In the genomic region with DNA sequence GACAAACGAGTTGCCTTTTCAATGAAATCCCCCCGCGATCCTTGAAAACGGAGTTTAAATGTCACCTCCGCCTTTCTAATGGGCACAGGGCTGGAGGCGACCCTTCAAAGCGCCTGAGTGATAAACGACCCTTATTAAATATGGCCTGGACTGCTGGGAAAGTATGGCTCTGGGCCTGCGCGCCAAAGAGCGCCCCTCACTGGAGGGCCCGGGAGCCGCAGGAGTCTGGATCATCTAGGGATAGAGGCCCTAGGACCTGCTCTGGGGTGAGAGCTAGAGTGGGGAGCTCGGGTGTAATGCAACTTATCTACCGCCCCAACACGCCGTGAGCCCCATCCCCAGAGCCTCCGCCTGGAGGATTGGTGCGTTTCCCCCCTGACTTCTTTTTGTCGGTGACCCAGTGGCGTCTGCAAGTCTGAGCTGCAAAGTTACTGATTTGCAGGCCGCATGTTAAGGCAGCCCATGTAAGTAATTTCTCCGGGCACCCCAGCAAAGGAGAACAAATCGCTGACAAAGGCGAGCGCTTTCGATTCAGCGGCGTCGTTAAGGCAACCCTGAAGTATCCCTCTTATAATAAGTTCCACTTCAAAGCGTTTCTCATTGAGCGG, we compare ENCODE assay signal across 9 mouse cellular contexts. TPM values are rescaled to one million over a fixed set of nuclear protein-coding genes. Genes with fewer than 3 reads are reported as not detected.
DNase-seq lines count a peak whose midpoint lies in the region; ATAC-seq and TF ChIP-seq lines count a peak whose summit lies in the region.
"Had no signal": no experiment of that assay in that cellular context is flagged by ENCODE, and none has a peak within 500 bp of the region (broad histone marks: within the 10 kb centered on the region; RNA-seq: fewer than 3 reads in every experiment).

No protein-coding gene starts in this region.

- H3K4me2 ChIP-seq in heart, postnatal 0 days (ENCODE audit: low read depth, low read length) = peak overlapping the region; percentile 49
- peak overlapping the region; percentile 40 for H3K4me2 ChIP-seq in limb, embryonic 15.5 days

- 12% methylated on average over 32 of the region's 32 CpGs for WGBS in heart, postnatal 0 days
- 5% methylated on average over 32 of the region's 32 CpGs for WGBS in limb, embryonic 15.5 days
- 13% methylated on average over 32 of the region's 32 CpGs for WGBS in olfactory bulb, adult 2 months

- no peaks in the 10 kb centered on the region for H3K4me1 ChIP-seq in heart, postnatal 0 days (ENCODE audit: control insufficient read depth, insufficient read depth)
- peaks cover 24% of the 10 kb centered on the region for H3K4me1 ChIP-seq in limb, embryonic 15.5 days
- peaks cover 21% of the 10 kb centered on the region for H3K4me1 ChIP-seq in olfactory bulb, adult 2 months (ENCODE audit: control insufficient read depth, insufficient read depth, low read length)

- peak overlapping the region; percentile 30 for H3K4me3 ChIP-seq in left cerebral cortex, adult 2 months
- H3K4me3 ChIP-seq in heart, postnatal 0 days (ENCODE audit: low read depth, low read length) = peak overlapping the region; percentile 32
- H3K4me3 ChIP-seq in limb, embryonic 15.5 days = peak overlapping the region; percentile 24
- H3K4me3 ChIP-seq in olfactory bulb, adult 2 months (ENCODE audit: insufficient read depth, low read depth, low read length) = peak overlapping the region; percentile 2; the same call in 1 of the 2 replicates

- peak overlapping the region; percentile 52 for H3K27ac ChIP-seq in left cerebral cortex, adult 2 months
- no peak overlapping the region for H3K27ac ChIP-seq in heart, postnatal 0 days (ENCODE audit: low read depth)
- H3K27ac ChIP-seq in limb, embryonic 15.5 days = no peak overlapping the region
- no peak overlapping the region for H3K27ac ChIP-seq in olfactory bulb, adult 2 months (ENCODE audit: insufficient read depth, low read depth, low read length)

- peak; percentile 42 for TF ChIP-seq CTCF in left cerebral cortex, adult 2 months (IDR thresholded peaks at IDR 0.05)
- TF ChIP-seq CTCF in heart, postnatal 0 days (IDR thresholded peaks at IDR 0.05; ENCODE audit: low read depth) = no peak
- TF ChIP-seq CTCF in olfactory bulb, adult 2 months (IDR thresholded peaks at IDR 0.05; ENCODE audit: insufficient read depth, low read depth, low read length) = no peak

- peaks cover 81% of the 10 kb centered on the region for H3K27me3 ChIP-seq in heart, postnatal 0 days (ENCODE audit: control insufficient read depth, insufficient read depth, low read length)
- peaks cover 69% of the 10 kb centered on the region for H3K27me3 ChIP-seq in limb, embryonic 15.5 days

- ATAC-seq in heart, postnatal 0 days (ENCODE audit: insufficient read depth, low read depth) = no peak
- ATAC-seq in limb, embryonic 15.5 days (ENCODE audit: insufficient number of reproducible peaks, low FRiP score, low TSS enrichment, low read depth) = no peak
- ATAC-seq in erythroblast, adult 5-6 weeks (replicated peaks; ENCODE audit: low FRiP score, poor library complexity, severe bottlenecking) = no peak

- intact Hi-C loops in left cerebral cortex, adult 2 months (cut with DNase I) = no loop called here
- intact Hi-C loops in left cerebral cortex, postnatal 36 days (cut with DNase I) = loop anchor here (2.0 to 5.0 kb wide), 3 partner anchors 15 to 46 kb away; no protein-coding TSS in a partner anchor

- DNase-seq in left cerebral cortex, adult 2 months (ENCODE audit: extremely low spot score in 1 of 2, low spot score in 2 of 2) = no peak
- DNase-seq in left cerebral cortex, postnatal 36 days (ENCODE audit: low spot score in 2 of 2) = no peak
- peak; percentile 67 for DNase-seq in cerebellum, adult 9-11 months
- DNase-seq in heart, postnatal 0 days (ENCODE audit: low spot score) = no peak
- no peak for DNase-seq in adrenal gland, postnatal 10 days

- TF ChIP-seq EP300 in heart, postnatal 0 days (IDR thresholded peaks at IDR 0.05; ENCODE audit: low read depth) = no peak

- no peak overlapping the region for H3K9ac ChIP-seq in heart, postnatal 0 days (replicated peaks; ENCODE audit: low read depth, low read length)
- no peak overlapping the region for H3K9ac ChIP-seq in limb, embryonic 15.5 days

- no peak for TF ChIP-seq POLR2A in olfactory bulb, adult 2 months (IDR thresholded peaks at IDR 0.05; ENCODE audit: insufficient read depth, low read depth, low read length)

- H3K36me3 ChIP-seq in heart, postnatal 0 days (replicated peaks; ENCODE audit: control insufficient read depth, insufficient read depth, low read length) = no peaks in the 10 kb centered on the region
- no peaks in the 10 kb centered on the region for H3K36me3 ChIP-seq in limb, embryonic 15.5 days

- H3K9me3 ChIP-seq in heart, postnatal 0 days (replicated peaks; ENCODE audit: control insufficient read depth, low read length) = no peaks in the 10 kb centered on the region
- no peaks in the 10 kb centered on the region for H3K9me3 ChIP-seq in limb, embryonic 15.5 days

RNA-seq across cellular contexts. Expression of gene Gm5089, which starts 2.6 kb away (rescaled TPM):
- under 1 TPM; 0.28 to 0.34 TPM for total RNA-seq in left cerebral cortex, adult 2 months (2021)
- under 1 TPM in 1 of 2 experiments, not detected in 1; 0.25 TPM for total RNA-seq in left cerebral cortex, postnatal 36 days (2021)
- total RNA-seq in heart, postnatal 0 days (2014; rRNA removed; ENCODE audit: low replicate concordance) = not detected in 2 replicates
- not detected in 2 replicates for polyA plus RNA-seq in heart, postnatal 0 days (2015; fragmentation: Nextera tagmentation; extraction: Ambion mirVana)
- 0.14 TPM in 2 replicates for polyA plus RNA-seq in limb, embryonic 15.5 days (2015; fragmentation: Nextera tagmentation; extraction: Ambion mirVana)
- polyA plus RNA-seq in olfactory bulb, adult 2 months (2012; ENCODE audit: insufficient read depth, insufficient read length, low replicate concordance, missing spikeins) = not detected in 2 replicates
- not detected in 2 replicates for total RNA-seq in erythroblast, adult 5-6 weeks (2015; ENCODE audit: low replicate concordance)
- total RNA-seq in erythroblast, adult 5-6 weeks (2017; ENCODE audit: low replicate concordance) = not detected in 2 replicates
- not detected for total RNA-seq in adrenal gland, postnatal 10 days (2021)

RNA-seq across cellular contexts. Expression of gene Zic5, which starts 12.0 kb away (rescaled TPM):
- 1 to 10 TPM; 4.1 to 4.8 TPM for total RNA-seq in left cerebral cortex, adult 2 months (2021)
- 1 to 10 TPM; 3.6 to 4.3 TPM for total RNA-seq in left cerebral cortex, postnatal 36 days (2021)
- not detected in 2 replicates for total RNA-seq in heart, postnatal 0 days (2014; rRNA removed; ENCODE audit: low replicate concordance)
- not detected in 2 replicates for polyA plus RNA-seq in heart, postnatal 0 days (2015; fragmentation: Nextera tagmentation; extraction: Ambion mirVana)
- 0.46 and 0.52 TPM in 2 replicates for polyA plus RNA-seq in limb, embryonic 15.5 days (2015; fragmentation: Nextera tagmentation; extraction: Ambion mirVana)
- polyA plus RNA-seq in olfactory bulb, adult 2 months (2012; ENCODE audit: insufficient read depth, insufficient read length, low replicate concordance, missing spikeins) = not detected in 2 replicates
- total RNA-seq in erythroblast, adult 5-6 weeks (2015; ENCODE audit: low replicate concordance) = not detected in 2 replicates
- not detected in 2 replicates for total RNA-seq in erythroblast, adult 5-6 weeks (2017; ENCODE audit: low replicate concordance)
- not detected for total RNA-seq in adrenal gland, postnatal 10 days (2021)

RNA-seq across cellular contexts. Expression of gene Zic2, which starts 21.7 kb away (rescaled TPM):
- 10 to 100 TPM; 17.4 to 18.3 TPM for total RNA-seq in left cerebral cortex, adult 2 months (2021)
- 10 to 100 TPM; 12.7 to 19.1 TPM for total RNA-seq in left cerebral cortex, postnatal 36 days (2021)
- total RNA-seq in heart, postnatal 0 days (2014; rRNA removed; ENCODE audit: low replicate concordance) = not detected in 2 replicates
- polyA plus RNA-seq in heart, postnatal 0 days (2015; fragmentation: Nextera tagmentation; extraction: Ambion mirVana) = not detected in 2 replicates
- polyA plus RNA-seq in limb, embryonic 15.5 days (2015; fragmentation: Nextera tagmentation; extraction: Ambion mirVana) = 0.45 and 0.60 TPM in 2 replicates
- polyA plus RNA-seq in olfactory bulb, adult 2 months (2012; ENCODE audit: insufficient read depth, insufficient read length, low replicate concordance, missing spikeins) = not detected in 2 replicates
- not detected in 2 replicates for total RNA-seq in erythroblast, adult 5-6 weeks (2015; ENCODE audit: low replicate concordance)
- total RNA-seq in erythroblast, adult 5-6 weeks (2017; ENCODE audit: low replicate concordance) = not detected in 2 replicates
- under 1 TPM; 0.15 to 0.21 TPM for total RNA-seq in adrenal gland, postnatal 10 days (2021)

RNA-seq across cellular contexts. Expression of gene Gm10837, which starts 36.9 kb away (rescaled TPM):
- not detected for total RNA-seq in left cerebral cortex, adult 2 months (2021)
- total RNA-seq in left cerebral cortex, postnatal 36 days (2021) = not detected
- total RNA-seq in heart, postnatal 0 days (2014; rRNA removed; ENCODE audit: low replicate concordance) = not detected in 2 replicates
- polyA plus RNA-seq in heart, postnatal 0 days (2015; fragmentation: Nextera tagmentation; extraction: Ambion mirVana) = not detected in 2 replicates
- polyA plus RNA-seq in limb, embryonic 15.5 days (2015; fragmentation: Nextera tagmentation; extraction: Ambion mirVana) = not detected in 2 replicates
- polyA plus RNA-seq in olfactory bulb, adult 2 months (2012; ENCODE audit: insufficient read depth, insufficient read length, low replicate concordance, missing spikeins) = not detected in 2 replicates
- total RNA-seq in erythroblast, adult 5-6 weeks (2015; ENCODE audit: low replicate concordance) = not detected in 2 replicates
- total RNA-seq in erythroblast, adult 5-6 weeks (2017; ENCODE audit: low replicate concordance) = not detected in 2 replicates
- not detected for total RNA-seq in adrenal gland, postnatal 10 days (2021)
- total RNA-seq: layer of hippocampus, postnatal 36 days had no signal

Comparison
In these comparisons a context has a peak if more than half of its experiments do, and no peak if none do; other contexts are left out.
1. RNA of gene Zic2, which starts 21.7 kb away (total RNA-seq): 12.7 to 19.1 TPM in left cerebral cortex, postnatal 36 days and 17.4 to 18.3 TPM in left cerebral cortex, adult 2 months; 0.15 to 0.21 TPM in adrenal gland, postnatal 10 days, not detected in heart, postnatal 0 days and not detected in erythroblast, adult 5-6 weeks; every median in the first group is over 10 times any median in the second.
2. Peak in every context shown above with its lines, with median percentiles within 50 percentile points of each other: H3K4me3 ChIP-seq.